8 mouse cellular contexts compared by ENCODE assay signal in the genomic region with DNA sequence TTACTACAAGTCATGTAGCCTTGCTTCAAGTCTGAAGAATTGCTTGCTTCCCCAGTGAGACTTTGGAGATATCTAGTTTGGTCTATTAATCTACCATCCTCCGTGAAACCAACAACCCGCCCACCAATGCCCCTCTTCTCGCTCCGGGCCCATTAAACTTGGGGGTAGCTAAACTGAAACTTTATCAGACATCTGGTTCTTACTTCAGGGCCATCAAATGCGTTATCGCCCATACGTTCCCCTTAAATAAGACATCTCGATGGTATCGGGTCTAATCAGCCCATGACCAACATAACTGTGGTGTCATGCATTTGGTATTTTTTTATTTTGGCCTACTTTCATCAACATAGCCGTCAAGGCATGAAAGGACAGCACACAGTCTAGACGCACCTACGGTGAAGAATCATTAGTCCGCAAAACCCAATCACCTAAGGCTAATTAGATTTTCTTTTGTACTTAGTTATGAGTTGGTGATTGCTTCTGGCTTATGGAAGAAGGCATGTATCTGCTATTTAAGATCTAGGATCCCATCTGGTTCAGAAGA.
DNase-seq lines count a peak whose midpoint lies in the region; ATAC-seq and TF ChIP-seq lines count a peak whose summit lies in the region.
"Not testable (repeated sequence)": the region's sequence is repeated elsewhere in the genome, so short reads cannot be mapped to it uniquely, and the experiment has no call there.

No protein-coding gene starts in this region.

- 92% methylated on average over 8 of the region's 13 CpGs for WGBS in forebrain, embryonic 11.5 days
- WGBS in heart, embryonic 14.5 days: 83% methylated on average over 9 of the region's 13 CpGs
- WGBS in limb, embryonic 12.5 days: 84% methylated on average over 13 of the region's 13 CpGs
- 89% methylated on average over 10 of the region's 13 CpGs for WGBS in lung, embryonic 15.5 days
- 86% methylated on average over 10 of the region's 13 CpGs for WGBS in midbrain, postnatal 0 days
- WGBS in stomach, postnatal 0 days: 93% methylated on average over 10 of the region's 13 CpGs

- not testable (repeated sequence) for H3K4me1 ChIP-seq in forebrain, embryonic 11.5 days (replicated peaks; ENCODE audit: control insufficient read depth, insufficient read depth, low read length); heart, embryonic 14.5 days (ENCODE audit: control insufficient read depth in 2 of 2, insufficient read depth in 2 of 2, low read length in 2 of 2); limb, embryonic 12.5 days (replicated peaks); lung, embryonic 15.5 days; midbrain, postnatal 0 days (ENCODE audit: insufficient read depth, low read length); stomach, postnatal 0 days (replicated peaks; ENCODE audit: control insufficient read depth, insufficient read depth)

- not testable (repeated sequence) for H3K27ac ChIP-seq in forebrain, embryonic 11.5 days (ENCODE audit: low read depth, low read length); heart, embryonic 14.5 days (replicated peaks in 1 of 2; ENCODE audit: control insufficient read depth in 1 of 2, insufficient read depth in 1 of 2, low read depth in 2 of 2, low read length in 2 of 2); limb, embryonic 12.5 days; lung, embryonic 15.5 days; midbrain, postnatal 0 days (ENCODE audit: low read depth, low read length); stomach, postnatal 0 days (replicated peaks)

- TF ChIP-seq CTCF in midbrain, postnatal 0 days (IDR thresholded peaks at IDR 0.05); stomach, postnatal 0 days (IDR thresholded peaks at IDR 0.05; ENCODE audit: low read depth): not testable (repeated sequence)

- not testable (repeated sequence) for H3K9ac ChIP-seq in forebrain, embryonic 11.5 days (ENCODE audit: low read length); heart, embryonic 14.5 days (ENCODE audit: low read length); limb, embryonic 12.5 days (replicated peaks); lung, embryonic 15.5 days; midbrain, postnatal 0 days (replicated peaks; ENCODE audit: low read length, poor library complexity, severe bottlenecking); stomach, postnatal 0 days (ENCODE audit: low read length)

- not testable (repeated sequence) for H3K27me3 ChIP-seq in forebrain, embryonic 11.5 days (ENCODE audit: control insufficient read depth, insufficient read depth, low read length); heart, embryonic 14.5 days (ENCODE audit: control insufficient read depth, insufficient read depth, low read length); limb, embryonic 12.5 days; lung, embryonic 15.5 days; midbrain, postnatal 0 days (ENCODE audit: insufficient read depth, low read length); stomach, postnatal 0 days (ENCODE audit: control insufficient read depth, insufficient read depth, low read length)

- not testable (repeated sequence) for H3K4me2 ChIP-seq in forebrain, embryonic 11.5 days (ENCODE audit: low read depth, low read length, severe bottlenecking); heart, embryonic 14.5 days (ENCODE audit: low read length); limb, embryonic 12.5 days; lung, embryonic 15.5 days; midbrain, postnatal 0 days (ENCODE audit: low read depth, low read length, poor library complexity, severe bottlenecking); stomach, postnatal 0 days (replicated peaks; ENCODE audit: low read depth)

- TF ChIP-seq EP300 in stomach, postnatal 0 days (optimal IDR thresholded peaks at IDR 0.05): not testable (repeated sequence)

- not testable (repeated sequence) for H3K36me3 ChIP-seq in forebrain, embryonic 11.5 days (ENCODE audit: control insufficient read depth, insufficient read depth, low read length); heart, embryonic 14.5 days (ENCODE audit: control insufficient read depth, insufficient read depth, low read length); limb, embryonic 12.5 days; lung, embryonic 15.5 days; midbrain, postnatal 0 days (ENCODE audit: insufficient read depth, low read length); stomach, postnatal 0 days (ENCODE audit: control insufficient read depth, insufficient read depth, low read length)

- ATAC-seq in activated CD4-positive, CD25-positive, alpha-beta regulatory T cell, adult 4 months: peak; percentile 100
- peak; percentile 100 for ATAC-seq in forebrain, embryonic 11.5 days (replicated peaks; ENCODE audit: low FRiP score)
- ATAC-seq in heart, embryonic 14.5 days (ENCODE audit: insufficient number of reproducible peaks, insufficient read depth, low FRiP score, low read depth): peak; percentile 100
- peak; percentile 100 for ATAC-seq in inflammation-experienced regulatory T-cells, adult 6 months
- ATAC-seq in limb, embryonic 12.5 days (ENCODE audit: insufficient number of reproducible peaks, insufficient read depth, low FRiP score, low TSS enrichment, low read depth): peak; percentile 100
- peak; percentile 100 for ATAC-seq in lung, embryonic 15.5 days (ENCODE audit: borderline replicate concordance, extremely low read depth, low FRiP score, low TSS enrichment)
- peak; percentile 100 for ATAC-seq in midbrain, postnatal 0 days (ENCODE audit: low FRiP score)
- peak; percentile 100 for ATAC-seq in stomach, postnatal 0 days (ENCODE audit: low FRiP score, low TSS enrichment)

- not testable (repeated sequence) for H3K4me3 ChIP-seq in forebrain, embryonic 11.5 days (ENCODE audit: low read depth, low read length); heart, embryonic 14.5 days (ENCODE audit: control insufficient read depth in 1 of 2, insufficient read depth in 1 of 2, low read depth in 1 of 2, low read length in 2 of 2); limb, embryonic 12.5 days (replicated peaks); lung, embryonic 15.5 days; midbrain, postnatal 0 days (ENCODE audit: low read depth, low read length); stomach, postnatal 0 days (ENCODE audit: low read depth, low read length)

- not testable (repeated sequence) for DNase-seq in forebrain, embryonic 11.5 days (ENCODE audit: low spot score); midbrain, postnatal 0 days (ENCODE audit: low spot score); stomach, postnatal 0 days (ENCODE audit: low spot score)

- H3K9me3 ChIP-seq in forebrain, embryonic 11.5 days (ENCODE audit: control insufficient read depth, low read length); heart, embryonic 14.5 days (ENCODE audit: control insufficient read depth, low read length); limb, embryonic 12.5 days; lung, embryonic 15.5 days; midbrain, postnatal 0 days (ENCODE audit: low read length); stomach, postnatal 0 days (ENCODE audit: control insufficient read depth, low read length): not testable (repeated sequence)
